Mouse (Mus musculus) lung, postnatal 0 days (tissue): ENCODE data around the gene Zdhhc13.

Experiments
- CTCF ChIP-seq: IDR thresholded peaks from 2 replicates; pipeline ENCODE4 v1.5.1; 2016; ENCODE audit warnings: antibody characterized with exemption, mild to moderate bottlenecking
- EP300 ChIP-seq: IDR thresholded peaks from 2 replicates; pipeline ENCODE4 v1.6.1; 2016; ENCODE audit warnings: antibody characterized with exemption, mild to moderate bottlenecking, control low read depth

DNA sequence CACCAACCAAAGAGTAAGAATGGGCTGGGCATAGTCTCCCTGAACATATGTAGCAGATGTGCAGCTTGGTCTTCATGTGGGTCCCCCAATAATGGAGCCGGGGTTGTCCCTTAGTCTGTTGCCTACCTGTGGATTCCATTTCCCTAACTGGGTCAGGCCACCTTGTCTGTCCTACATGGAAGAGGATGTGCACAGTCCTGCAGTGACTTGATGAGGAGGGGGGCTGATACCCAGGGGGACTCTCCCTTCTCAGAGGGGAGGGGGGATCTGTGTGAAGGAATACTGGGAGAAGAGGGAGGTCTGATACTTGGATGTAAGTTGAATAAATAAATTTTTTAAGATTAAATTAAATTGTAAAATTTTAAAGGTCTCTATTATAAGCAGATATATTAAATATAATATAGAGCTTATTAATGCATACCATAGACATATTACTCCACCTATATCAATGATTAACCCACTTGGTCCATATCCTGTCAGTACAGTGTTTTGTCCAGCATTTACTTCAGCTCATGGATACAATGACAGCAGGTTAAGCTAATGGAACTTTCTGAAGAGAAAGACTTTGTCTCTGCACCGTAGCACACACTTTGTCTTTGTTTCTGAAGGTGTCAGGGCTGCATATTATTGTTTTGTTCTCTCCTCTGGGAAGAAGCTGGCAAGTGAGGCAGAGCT, 16.6 kb upstream of the Zdhhc13 start:
- TF ChIP-seq CTCF (no peak), EP300 (no peak)
